Mouse (Mus musculus) cerebellum, adult 9-11 months (tissue): ENCODE measurements around the gene Nudt17.
"Not testable (repeated sequence)": the region's sequence is repeated elsewhere in the genome, so short reads cannot be mapped to it uniquely, and the experiment has no call there.

Experiments
- DNase-seq: peaks from one replicate; pipeline ENCODE4 v3.0.0; 2022

The Nudt17 gene

GRCm38 (mm10) chr3:96707903-96708683 is at the start of gene Nudt17:
Nudt17 (minus strand) TSS chr3:96708562.
- peak; percentile 82 for DNase-seq

GRCm38 (mm10) chr3:96757691-96758090 is 49.3 kb upstream of the Nudt17 start:
- DNase-seq: peak; percentile 36

GRCm38 (mm10) chr3:96755935-96756334 is 47.6 kb upstream of the Nudt17 start:
- DNase-seq: no peak

GRCm38 (mm10) chr3:96746829-96747228 is 38.5 kb upstream of the Nudt17 start:
- DNase-seq: no peak

- no peak for DNase-seq
Observed at GRCm38 (mm10) chr3:96744348-96744747, 36.0 kb upstream of the Nudt17 start.

- DNase-seq: not testable (repeated sequence)
Observed at GRCm38 (mm10) chr3:96740279-96740678, 31.9 kb upstream of the Nudt17 start.

GRCm38 (mm10) chr3:96737995-96738394 is 29.6 kb upstream of the Nudt17 start:
- DNase-seq: no peak

- no peak for DNase-seq
Observed at GRCm38 (mm10) chr3:96737013-96737740, 28.8 kb upstream of the Nudt17 start.

GRCm38 (mm10) chr3:96735200-96735599 is 26.8 kb upstream of the Nudt17 start:
- no peak for DNase-seq

- no peak for DNase-seq
Observed at GRCm38 (mm10) chr3:96733984-96734383, 25.6 kb upstream of the Nudt17 start.

GRCm38 (mm10) chr3:96730785-96731184 is 22.4 kb upstream of the Nudt17 start:
- DNase-seq: no peak

- DNase-seq: no peak
Observed at GRCm38 (mm10) chr3:96729403-96729784, 21.0 kb upstream of the Nudt17 start.

- no peak for DNase-seq
Observed at GRCm38 (mm10) chr3:96728634-96729402, 20.5 kb upstream of the Nudt17 start.

GRCm38 (mm10) chr3:96727828-96728633 is 19.7 kb upstream of the Nudt17 start:
- DNase-seq: no peak

GRCm38 (mm10) chr3:96727343-96727827 is 19.0 kb upstream of the Nudt17 start, which contains the start of the genes Polr3c and Rnf115:
Polr3c (minus strand) TSS chr3:96727628.
Rnf115 (plus strand) TSS chr3:96727664.
- peak; percentile 97 for DNase-seq

GRCm38 (mm10) chr3:96719173-96719572 is 10.8 kb upstream of the Nudt17 start:
- DNase-seq: peak; percentile 84

- no peak for DNase-seq
Observed at GRCm38 (mm10) chr3:96715854-96716253, 7.5 kb upstream of the Nudt17 start.

- DNase-seq: no peak
Observed at GRCm38 (mm10) chr3:96714286-96714685, 5.9 kb upstream of the Nudt17 start.

GRCm38 (mm10) chr3:96708684-96709064 is 312 bp upstream of the Nudt17 start:
- no peak for DNase-seq

GRCm38 (mm10) chr3:96706984-96707383 is 1.4 kb downstream of the Nudt17 start:
- DNase-seq: no peak

- no peak for DNase-seq
Observed at GRCm38 (mm10) chr3:96706217-96706616, 2.1 kb downstream of the Nudt17 start.

GRCm38 (mm10) chr3:96704778-96705177 is 3.6 kb downstream of the Nudt17 start:
- DNase-seq: no peak
